ENCODE assay signal across 18 mouse cellular contexts in the genomic region with DNA sequence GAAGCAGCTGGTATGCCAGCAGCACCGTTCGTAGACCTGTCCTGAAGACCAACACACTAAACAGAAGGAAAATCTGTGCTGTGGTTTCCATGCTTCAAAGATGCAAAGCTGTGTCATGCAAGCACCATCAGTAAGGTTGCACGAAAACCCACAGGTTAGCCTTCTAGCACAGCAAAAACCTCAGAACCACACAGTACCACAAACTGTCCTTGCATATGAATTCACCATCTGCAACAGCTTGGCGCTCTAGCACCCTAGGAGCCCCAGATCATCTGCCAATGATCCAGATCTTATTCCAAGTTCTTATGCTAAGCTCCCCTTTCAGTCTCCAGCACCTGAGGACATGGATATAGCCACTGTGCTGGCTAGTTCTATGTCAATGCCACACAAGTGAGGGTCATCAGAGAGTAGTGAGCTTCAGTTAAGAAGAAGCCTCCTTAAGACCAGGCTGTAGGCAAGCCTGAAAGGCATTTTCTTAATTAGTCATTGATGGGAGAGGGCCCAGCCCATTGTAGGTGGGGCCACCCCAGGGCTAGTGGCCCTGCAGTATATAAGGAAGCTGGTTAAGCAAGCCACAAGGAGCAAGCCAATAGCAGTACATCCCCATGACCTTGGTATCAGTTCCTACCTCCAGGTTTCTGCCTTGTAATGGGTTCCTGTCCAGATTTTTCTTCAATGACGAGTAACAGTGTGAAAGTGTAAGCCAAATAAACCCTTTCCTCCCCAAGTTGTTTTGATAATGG. TPM values are rescaled to one million over a fixed set of nuclear protein-coding genes. Genes with fewer than 3 reads are reported as not detected.
A peak's percentile ranks its signal among the peaks of the same experiment; 100 is the strongest.
DNase-seq lines count a peak whose midpoint lies in the region; ATAC-seq lines count a peak whose summit lies in the region.
"Had no signal": no experiment of that assay in that cellular context is flagged by ENCODE, and none has a peak within 500 bp of the region (broad histone marks: within the 10 kb centered on the region; RNA-seq: fewer than 3 reads in every experiment).

No protein-coding gene starts in this region.

- WGBS in macrophage (ENCODE audit: missing documents): 59% methylated on average over 5 of the region's 5 CpGs
- WGBS in hindbrain, embryonic 13.5 days: 87% methylated on average over 5 of the region's 5 CpGs

- no peaks in the 10 kb centered on the region for H3K79me2 ChIP-seq in macrophage (ENCODE audit: inconsistent target)

- H3K36me3 ChIP-seq in macrophage (ENCODE audit: inconsistent target): no peaks in the 10 kb centered on the region
- H3K36me3 ChIP-seq in hindbrain, embryonic 13.5 days: no peaks in the 10 kb centered on the region
- H3K36me3 ChIP-seq: lung, embryonic 15.5 days had no signal

- ATAC-seq in hindbrain, embryonic 13.5 days (ENCODE audit: low FRiP score): no peak
- ATAC-seq: activated CD4-positive, CD25-positive, alpha-beta regulatory T cell, adult 4 months; forebrain, embryonic 13.5 days; hindbrain, embryonic 16.5 days had no signal

- H3K4me3 ChIP-seq in macrophage (ENCODE audit: inconsistent target): no peak overlapping the region
- no peak overlapping the region for H3K4me3 ChIP-seq in hindbrain, embryonic 13.5 days
- H3K4me3 ChIP-seq: forebrain, embryonic 13.5 days; lung, embryonic 15.5 days; myocyte had no signal

- 0 out of 2 replicates have a peak overlapping the region, but pooled peaks have one; percentile 5 for H3K27ac ChIP-seq in macrophage
- H3K27ac ChIP-seq in hindbrain, embryonic 13.5 days: no peak overlapping the region
- H3K27ac ChIP-seq: forebrain, embryonic 13.5 days; lung, embryonic 15.5 days had no signal

- no peak overlapping the region for H3K9ac ChIP-seq in hindbrain, embryonic 13.5 days
- H3K9ac ChIP-seq: forebrain, embryonic 13.5 days; lung, embryonic 15.5 days had no signal

- no peaks in the 10 kb centered on the region for H3K9me3 ChIP-seq in hindbrain, embryonic 13.5 days
- H3K9me3 ChIP-seq: forebrain, embryonic 13.5 days; lung, embryonic 15.5 days had no signal

- H3K27me3 ChIP-seq in hindbrain, embryonic 13.5 days: no peaks in the 10 kb centered on the region
- H3K27me3 ChIP-seq: forebrain, embryonic 13.5 days; lung, embryonic 15.5 days had no signal

- H3K4me2 ChIP-seq in hindbrain, embryonic 13.5 days: no peak overlapping the region
- H3K4me2 ChIP-seq: forebrain, embryonic 13.5 days; lung, embryonic 15.5 days had no signal

- DNase-seq in A20 (ENCODE audit: low read depth, low spot score): peak; percentile 49
- peak; percentile 29 for DNase-seq in ZHBTc4 (ENCODE audit: low read depth, low spot score)
- DNase-seq in cerebellum, adult 9-11 months: peak; percentile 62
- no peak for DNase-seq in gastrocnemius, adult 8-10 months (ENCODE audit: low spot score in 2 of 2)
- no peak for DNase-seq in gastrocnemius, adult 18-20 months (ENCODE audit: low spot score)
- DNase-seq: gastrocnemius, postnatal 10 days; kidney, adult 18-20 months; kidney, postnatal 14 days; layer of hippocampus, adult 9-11 months; liver; right cerebral cortex, postnatal 14 days had no signal

- H3K4me1 ChIP-seq in hindbrain, embryonic 13.5 days (replicated peaks): no peaks in the 10 kb centered on the region
- H3K4me1 ChIP-seq: forebrain, embryonic 13.5 days; lung, embryonic 15.5 days had no signal

RNA-seq across cellular contexts. Expression of a gene that starts 33.0 kb away (rescaled TPM):
- total RNA-seq in macrophage (2018; cell fraction: chromatin; rRNA removed): 1,000 to 10,000 TPM in 11 of 26 experiments, 100 to 1,000 TPM in 15; 472 to 1,464 (median 677) TPM
- total RNA-seq in macrophage (2018; cell fraction: cytosol; rRNA removed): 100 to 1,000 TPM in 11 of 26 experiments, 10 to 100 TPM in 15; 45.6 to 148 (median 84.8) TPM
- 100 to 1,000 TPM; 185 to 692 (median 358) TPM for total RNA-seq in macrophage (2018; cell fraction: nucleus; rRNA removed)
- polyA plus RNA-seq in macrophage (2018): 43.1 to 56.6 TPM (median 48.0 TPM) in 3 replicates
- 6.5 and 7.6 TPM in 2 replicates for polyA plus RNA-seq in hindbrain, embryonic 13.5 days (2015; fragmentation: Nextera tagmentation; extraction: Ambion mirVana)
- total RNA-seq in gastrocnemius, adult 8-10 months (2022): 1 to 10 TPM; 3.5 to 4.7 (median 4.2) TPM
- total RNA-seq in gastrocnemius, adult 18-20 months (2021): 1 to 10 TPM; 3.6 to 4.3 TPM

Comparison
In these comparisons a context has a peak if more than half of its experiments do, and no peak if none do; other contexts are left out.
1. DNase-seq: peak in A20 (single experiment), ZHBTc4 (single experiment) and cerebellum, adult 9-11 months (single experiment); none in gastrocnemius, adult 8-10 months (0 of 2) and gastrocnemius, adult 18-20 months (single experiment).